Mouse (Mus musculus) natural killer cell, adult 2 months (primary cell): ENCODE measurements around the gene Shisa2.

ENCODE experiments used
- DNase-seq, 2 experiments: peaks; one replicate each; pipeline ENCODE4 v3.0.0; 2022; ENCODE audit warnings: low spot score in 2 of 2

The Shisa2 gene

GRCm38 (mm10) chr14:59630096-59630495 lies 5.0 kb downstream of the Shisa2 start:
- DNase-seq: no peak

DNA sequence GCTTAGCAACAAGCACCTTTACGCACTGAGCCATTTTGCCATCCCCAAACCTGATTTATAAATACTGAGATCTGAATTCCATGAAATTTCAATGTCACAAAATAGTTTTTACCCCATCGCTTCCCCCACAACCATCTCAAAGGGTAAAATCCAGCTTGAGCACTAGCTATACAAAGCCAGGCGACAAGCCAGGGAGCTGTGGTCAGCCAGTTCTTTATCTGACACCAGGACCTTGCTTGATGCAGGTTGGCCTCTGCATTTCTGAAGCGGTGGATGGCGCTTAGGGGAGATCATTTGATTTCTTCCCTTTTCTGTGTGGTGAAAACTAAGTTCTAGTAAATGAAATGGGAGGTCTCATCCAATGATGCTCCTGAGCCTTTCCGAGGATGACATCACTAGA lies 7.0 kb downstream of the Shisa2 start:
- DNase-seq: no peak

GRCm38 (mm10) chr14:59633295-59633898 lies 8.3 kb downstream of the Shisa2 start:
- no peak for DNase-seq

DNA sequence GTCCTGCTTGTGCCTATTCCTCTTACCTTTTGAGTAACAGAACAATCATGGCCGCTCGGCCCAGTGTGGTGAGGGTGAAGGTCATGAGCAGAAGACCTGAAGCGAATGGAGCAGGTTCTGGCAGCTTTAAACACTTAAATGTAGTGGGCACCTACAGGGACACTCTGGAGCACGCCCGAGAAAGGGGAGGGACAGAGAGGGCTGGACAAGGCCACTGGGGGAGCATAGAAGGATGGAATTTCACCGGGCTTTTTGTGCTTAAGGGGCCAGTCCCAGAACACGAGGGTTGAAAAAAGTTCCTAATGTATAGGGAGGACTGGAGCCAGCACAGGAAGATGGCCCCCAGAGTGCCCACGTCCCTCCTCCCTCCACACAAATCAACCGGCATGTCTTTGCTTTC lies 8.9 kb downstream of the Shisa2 start:
- DNase-seq: no peak

DNA sequence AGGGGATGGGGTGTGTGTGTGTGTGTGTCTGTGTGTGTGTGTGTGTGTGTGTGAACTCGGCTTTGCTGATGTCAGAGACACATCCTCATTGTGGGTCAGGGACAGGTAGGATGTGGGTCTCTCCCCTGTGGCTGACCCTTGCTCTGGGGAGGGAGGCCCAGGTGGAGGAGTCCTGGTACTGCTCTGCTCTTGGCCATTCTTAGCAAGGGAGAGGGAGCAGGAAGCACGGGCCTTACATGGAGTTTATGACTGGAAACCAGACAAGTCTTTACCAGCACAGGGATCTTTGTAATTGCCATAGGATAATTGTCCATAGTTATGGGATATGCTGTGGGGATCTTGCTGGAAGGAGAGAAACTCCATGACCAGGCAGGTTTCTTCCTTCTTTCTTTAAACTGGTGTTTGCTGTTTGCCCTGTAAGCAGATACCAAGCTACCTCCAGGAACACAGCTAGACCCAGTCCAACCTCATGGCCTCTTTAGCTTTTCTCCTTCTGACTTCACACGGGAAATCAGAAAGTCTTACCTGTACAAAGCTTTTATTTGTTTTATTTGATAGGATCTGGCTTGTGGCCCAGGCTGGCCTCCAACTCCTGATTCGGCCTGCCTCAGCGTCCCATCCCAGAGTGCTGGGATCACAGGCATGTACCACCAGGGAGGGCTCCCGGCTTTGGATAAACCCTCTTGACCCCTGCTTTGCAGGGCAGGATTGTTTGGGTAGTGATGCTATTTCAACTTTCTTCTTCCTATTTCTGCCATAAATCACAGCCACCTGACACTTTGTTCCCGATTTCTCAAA lies 14.0 kb downstream of the Shisa2 start:
- DNase-seq: no peak

GRCm38 (mm10) chr14:59641856-59642255 lies 16.7 kb downstream of the Shisa2 start:
- DNase-seq: no peak

- peak; percentile 34 to 39 for DNase-seq
These were observed 18.5 kb downstream of the Shisa2 start for GRCm38 (mm10) chr14:59643582-59643981.

- DNase-seq: no peak
These were observed 19.1 kb downstream of the Shisa2 start for GRCm38 (mm10) chr14:59644166-59644565.

DNA sequence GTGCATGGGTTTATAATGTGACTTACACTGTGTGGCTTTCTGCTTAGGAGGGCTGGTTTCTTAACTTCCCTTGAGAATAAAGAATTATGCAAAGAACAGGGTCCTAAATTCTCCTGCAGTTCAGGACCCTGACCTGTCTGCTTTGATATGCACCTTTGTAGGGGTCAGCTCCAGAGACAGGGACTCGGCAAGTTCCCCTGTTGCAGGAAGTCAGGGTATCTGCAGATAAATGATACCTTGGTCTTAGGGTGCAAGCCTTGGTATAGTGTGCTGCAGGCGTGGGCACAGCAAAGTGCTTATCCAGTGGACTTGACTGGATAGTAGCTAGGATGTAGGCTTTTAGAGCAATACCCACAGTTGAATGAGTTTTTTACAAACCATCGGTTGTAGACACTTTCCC lies 19.8 kb downstream of the Shisa2 start:
- no peak for DNase-seq

DNA sequence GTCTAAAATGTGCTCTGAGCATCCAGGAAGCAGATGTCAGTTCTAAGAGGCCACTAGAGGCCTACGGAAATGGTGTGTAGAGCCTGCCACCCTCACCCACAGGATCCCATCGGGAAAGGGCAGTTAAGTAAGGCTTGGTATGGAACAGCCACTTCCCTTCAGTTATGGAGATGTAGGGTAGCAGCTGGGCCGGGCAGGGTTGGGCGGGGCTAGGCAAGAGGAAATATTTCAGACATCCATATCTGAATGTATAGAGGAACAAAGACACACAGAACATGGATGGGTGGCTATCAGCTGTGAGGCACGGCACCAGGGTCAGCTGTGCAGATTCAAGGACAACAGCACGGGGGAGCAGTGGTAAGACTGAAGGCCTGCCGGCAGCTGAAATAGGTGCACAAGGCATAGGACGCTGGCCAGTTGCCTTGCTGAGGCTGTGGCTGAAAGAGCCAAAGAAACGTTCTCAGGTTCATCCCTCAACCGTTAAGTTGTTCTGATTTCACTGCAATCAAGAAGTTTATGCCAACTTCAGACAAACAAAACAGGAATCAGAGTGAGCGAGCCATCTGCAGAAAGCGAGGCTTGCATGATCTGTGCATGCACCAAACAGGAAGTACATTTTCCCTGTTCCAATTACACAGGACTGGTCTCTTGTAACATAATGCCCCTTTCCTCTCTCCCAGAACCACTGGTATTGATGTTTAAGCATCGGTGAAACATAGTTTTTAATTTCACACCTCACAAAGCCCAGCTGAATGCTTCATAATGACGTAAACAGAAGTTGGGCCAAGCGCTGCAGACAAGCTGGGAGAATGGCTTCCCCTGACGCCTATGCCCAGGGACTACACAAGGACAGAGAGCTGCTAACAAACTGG lies 22.0 kb downstream of the Shisa2 start:
- no peak for DNase-seq

GRCm38 (mm10) chr14:59648611-59649010 lies 23.5 kb downstream of the Shisa2 start:
- DNase-seq: no peak

DNA sequence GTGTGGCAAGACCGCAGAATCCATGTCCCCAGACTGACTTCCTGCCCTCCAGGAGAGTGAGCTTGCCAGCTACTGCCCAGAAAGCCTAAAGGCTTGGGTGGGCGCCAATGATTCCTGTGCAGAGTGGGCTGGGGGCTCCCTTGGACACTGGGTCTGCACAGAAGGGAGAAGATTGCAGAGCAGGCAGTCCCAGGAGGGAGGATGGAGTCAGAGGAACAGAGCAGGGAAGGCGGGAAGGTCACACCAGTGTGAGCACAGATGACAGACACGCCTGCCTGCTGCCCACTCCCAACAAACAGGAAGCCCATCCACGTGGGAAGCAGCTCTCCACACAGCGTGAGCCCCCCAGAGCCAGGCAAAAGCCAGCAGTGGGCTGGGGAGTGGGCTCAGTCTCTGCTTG lies 24.2 kb downstream of the Shisa2 start:
- DNase-seq: no peak

DNA sequence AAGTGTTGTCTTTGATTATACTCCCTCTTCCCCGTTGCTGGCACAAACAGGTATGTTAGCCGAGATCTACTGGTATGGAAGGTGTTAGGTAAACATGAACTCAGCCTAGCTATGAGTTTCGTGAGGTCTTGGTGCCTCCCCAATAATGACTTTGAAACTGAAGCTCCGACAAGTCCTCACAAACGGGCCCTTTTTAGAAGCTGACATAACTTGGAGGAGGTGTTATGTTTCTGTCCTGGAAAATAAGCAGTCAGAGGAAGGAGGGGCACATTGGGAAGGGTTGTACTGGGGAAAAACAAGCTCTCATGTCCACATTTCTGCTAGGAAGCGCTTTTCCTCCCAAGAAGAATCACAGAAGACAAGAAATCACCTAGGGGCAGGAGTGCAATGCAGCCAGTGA lies 31.5 kb downstream of the Shisa2 start:
- no peak for DNase-seq

- no peak for DNase-seq
These were observed 32.0 kb downstream of the Shisa2 start for GRCm38 (mm10) chr14:59657098-59657497.

DNA sequence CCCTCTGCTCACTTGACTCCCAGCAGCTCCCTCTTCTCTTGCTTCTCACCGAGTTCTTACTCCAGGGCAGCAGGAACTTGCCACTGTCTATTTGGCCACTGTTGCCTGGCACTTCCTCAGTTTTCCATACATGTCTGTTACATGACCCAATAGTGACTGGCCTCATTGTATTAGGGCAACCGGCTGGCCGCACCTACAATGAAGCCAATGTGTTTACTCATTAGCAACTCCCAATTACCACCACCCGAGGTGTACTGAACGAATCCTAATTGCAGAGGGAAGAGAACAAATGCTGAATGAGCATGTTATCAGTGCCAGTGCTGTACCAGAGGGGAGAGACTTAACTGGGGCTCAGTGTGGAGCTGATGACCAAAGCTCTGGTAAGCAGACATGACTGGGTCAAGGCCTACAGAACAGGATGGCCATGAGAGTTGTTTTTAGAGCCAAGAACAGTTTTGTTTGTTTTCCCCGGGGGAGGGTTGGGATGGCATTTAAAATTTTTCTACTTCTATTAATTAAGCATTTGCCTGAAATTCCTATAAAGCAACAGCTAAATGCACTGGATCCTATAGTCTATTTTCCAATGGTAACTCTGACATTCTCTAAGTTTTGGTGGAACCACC lies 47.9 kb downstream of the Shisa2 start:
- DNase-seq: no peak

GRCm38 (mm10) chr14:59674556-59674955 lies 49.4 kb downstream of the Shisa2 start:
- DNase-seq: no peak

DNA sequence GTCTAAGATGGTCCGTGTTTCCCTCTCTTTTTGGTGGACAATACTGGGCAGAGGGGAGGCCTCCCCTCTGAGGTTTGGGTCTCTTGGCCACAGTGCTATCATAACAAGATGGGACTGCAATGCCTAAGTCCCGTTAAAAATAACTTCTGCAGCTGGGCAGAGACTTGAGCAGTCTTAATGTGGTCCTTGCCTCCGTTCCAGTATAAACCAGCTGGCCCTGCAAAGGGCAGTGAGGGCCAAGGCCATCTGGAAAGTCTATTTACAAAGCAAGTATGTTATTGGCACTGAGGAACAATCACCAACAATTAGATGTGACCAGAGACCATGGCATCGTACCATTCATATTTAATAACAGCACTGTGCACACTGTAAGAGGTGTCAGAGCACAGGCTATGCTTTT lies 50.2 kb downstream of the Shisa2 start:
- no peak for DNase-seq

DNA sequence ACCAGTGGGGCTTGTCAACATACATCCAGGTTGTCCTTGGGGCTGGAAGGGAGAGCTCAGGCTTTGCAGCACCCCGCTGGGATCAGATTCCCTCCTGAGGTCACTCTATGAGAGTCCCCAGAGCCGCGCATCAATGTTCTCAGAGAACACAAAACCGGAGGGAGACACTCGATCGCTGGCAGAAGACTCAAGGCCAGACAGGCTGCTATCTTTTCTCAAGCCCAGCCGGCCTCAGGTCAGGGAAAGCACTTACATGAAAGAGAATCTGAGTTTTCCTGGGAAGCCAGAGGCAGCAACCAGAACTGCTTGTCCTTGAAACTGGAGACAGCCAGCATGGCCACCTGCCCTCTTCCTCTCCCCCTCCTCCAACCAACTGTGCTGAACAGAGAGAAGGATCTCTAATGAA lies 52.5 kb downstream of the Shisa2 start:
- DNase-seq: no peak
